Mouse (Mus musculus): ENCODE measurements at regions not wholly inside any gene's neighbourhood (a gene's known extent, or its start where the extent isn't known, plus 50 kb on each side); places are given as distances from the start of the nearest gene placed in this dataset.

- Histone ChIP-seq H3K4me1 (no peaks in the 10 kb centered on the region), H3K27me3 (no peaks in the 10 kb centered on the region), H3K4me3 (replicated peaks) (no peak overlapping the region), H3K4me2 (no peak overlapping the region), H3K36me3 (no peaks in the 10 kb centered on the region), H3K9me3 (replicated peaks) (no peaks in the 10 kb centered on the region), H3K27ac (no peak overlapping the region), H3K9ac (no peak overlapping the region)
- WGBS = 40% methylated on average over 5 of the region's 5 CpGs
- ATAC-seq (replicated peaks; ENCODE audit: low FRiP score) = no peak
These were observed 69.9 kb upstream of the Ankrd55 start for GRCm38 (mm10) chr13:112218389-112218788.

- Histone ChIP-seq H3K36me3 (no peaks in the 10 kb centered on the region), H3K9ac (no peak overlapping the region), H3K4me2 (no peak overlapping the region), H3K27ac (no peak overlapping the region), H3K27me3 (no peaks in the 10 kb centered on the region), H3K4me3 (replicated peaks) (no peak overlapping the region), H3K4me1 (no peaks in the 10 kb centered on the region), H3K9me3 (replicated peaks) (0 out of 2 replicates have a peak, but pooled peaks cover 4% of the 10 kb centered on the region)
- ATAC-seq (replicated peaks; ENCODE audit: low FRiP score) = no peak
- 84% methylated on average over 8 of the region's 8 CpGs for WGBS
These were observed 68.1 kb upstream of the Ankrd55 start for GRCm38 (mm10) chr13:112220184-112220583.

- Histone ChIP-seq H3K4me2 (no peak overlapping the region), H3K27me3 (no peaks in the 10 kb centered on the region), H3K9ac (no peak overlapping the region), H3K4me1 (no peaks in the 10 kb centered on the region), H3K4me3 (replicated peaks) (no peak overlapping the region), H3K9me3 (replicated peaks) (0 out of 2 replicates have a peak, but pooled peaks cover 4% of the 10 kb centered on the region), H3K36me3 (no peaks in the 10 kb centered on the region), H3K27ac (no peak overlapping the region)
- ATAC-seq (replicated peaks; ENCODE audit: low FRiP score) = no peak
- WGBS = 75% methylated on average over 2 of the region's 2 CpGs
These were observed 64.6 kb upstream of the Ankrd55 start for GRCm38 (mm10) chr13:112223616-112224015.

GRCm38 (mm10) chr13:112227766-112228165 lies 60.5 kb upstream of the Ankrd55 start:
- H3K9ac ChIP-seq = no peak overlapping the region
- 32% methylated on average over 13 of the region's 13 CpGs for WGBS
- H3K4me1 ChIP-seq = 0 out of 2 replicates have a peak, but pooled peaks cover 4% of the 10 kb centered on the region

GRCm38 (mm10) chr13:112228846-112229245 lies 59.4 kb upstream of the Ankrd55 start:
- no peak overlapping the region for H3K4me2 ChIP-seq
- H3K9me3 ChIP-seq (replicated peaks) = 0 out of 2 replicates have a peak, but pooled peaks cover 4% of the 10 kb centered on the region
- no peaks in the 10 kb centered on the region for H3K36me3 ChIP-seq
- no peaks in the 10 kb centered on the region for H3K27me3 ChIP-seq
- WGBS = 90% methylated on average over 4 of the region's 4 CpGs
- no peak overlapping the region for H3K9ac ChIP-seq
- H3K27ac ChIP-seq = no peak overlapping the region
- H3K4me1 ChIP-seq = 0 out of 2 replicates have a peak, but pooled peaks cover 4% of the 10 kb centered on the region
- H3K4me3 ChIP-seq (replicated peaks) = no peak overlapping the region
- no peak for ATAC-seq (replicated peaks; ENCODE audit: low FRiP score)

More at GRCm38 (mm10) chr13:112227766-112228165, 60.5 kb upstream of the Ankrd55 start:
- no peaks in the 10 kb centered on the region for H3K27me3 ChIP-seq
- ATAC-seq (replicated peaks; ENCODE audit: low FRiP score) = no peak
- H3K27ac ChIP-seq = no peak overlapping the region
- 0 out of 2 replicates have a peak, but pooled peaks cover 4% of the 10 kb centered on the region for H3K9me3 ChIP-seq (replicated peaks)
- no peak overlapping the region for H3K4me2 ChIP-seq
- no peak overlapping the region for H3K4me3 ChIP-seq (replicated peaks)
- H3K36me3 ChIP-seq = no peaks in the 10 kb centered on the region

GRCm38 (mm10) chr13:112230176-112230575 lies 58.1 kb upstream of the Ankrd55 start:
- 0 out of 2 replicates have a peak, but pooled peaks cover 4% of the 10 kb centered on the region for H3K4me1 ChIP-seq
- no peak overlapping the region for H3K9ac ChIP-seq
- H3K9me3 ChIP-seq (replicated peaks) = no peaks in the 10 kb centered on the region
- no peak for ATAC-seq (replicated peaks; ENCODE audit: low FRiP score)
- no peaks in the 10 kb centered on the region for H3K27me3 ChIP-seq
- no peak overlapping the region for H3K4me3 ChIP-seq (replicated peaks)
- no peak overlapping the region for H3K4me2 ChIP-seq
- WGBS = 39% methylated on average over 3 of the region's 3 CpGs
- no peaks in the 10 kb centered on the region for H3K36me3 ChIP-seq
- H3K27ac ChIP-seq = no peak overlapping the region

- Histone ChIP-seq H3K27me3 (no peaks in the 10 kb centered on the region), H3K9me3 (replicated peaks) (no peaks in the 10 kb centered on the region), H3K27ac (no peak overlapping the region), H3K36me3 (no peaks in the 10 kb centered on the region), H3K4me2 (no peak overlapping the region), H3K4me3 (replicated peaks) (no peak overlapping the region), H3K4me1 (peaks cover 23% of the 10 kb centered on the region), H3K9ac (no peak overlapping the region)
- ATAC-seq (replicated peaks; ENCODE audit: low FRiP score) = no peak
- WGBS = 53% methylated on average over 6 of the region's 6 CpGs
These were observed 53.6 kb upstream of the Ankrd55 start for GRCm38 (mm10) chr13:112234695-112235094.

- 50% methylated on average over 6 of the region's 6 CpGs for WGBS
- H3K9me3 ChIP-seq (replicated peaks) = no peaks in the 10 kb centered on the region
- H3K4me3 ChIP-seq (replicated peaks) = no peak overlapping the region
- H3K36me3 ChIP-seq = no peaks in the 10 kb centered on the region
- no peak overlapping the region for H3K9ac ChIP-seq
- H3K27ac ChIP-seq = 0 out of 2 replicates have a peak overlapping the region, but pooled peaks have one; percentile 14
- H3K27me3 ChIP-seq = no peaks in the 10 kb centered on the region
- peaks cover 19% of the 10 kb centered on the region for H3K4me1 ChIP-seq
- no peak overlapping the region for H3K4me2 ChIP-seq
- no peak for ATAC-seq (replicated peaks; ENCODE audit: low FRiP score)
These were observed 51.3 kb upstream of the Ankrd55 start for GRCm38 (mm10) chr13:112236956-112237355.

- Histone ChIP-seq H3K27me3 (no peaks in the 10 kb centered on the region), H3K9ac (no peak overlapping the region), H3K36me3 (no peaks in the 10 kb centered on the region), H3K4me3 (replicated peaks) (no peak overlapping the region), H3K4me2 (no peak overlapping the region), H3K9me3 (replicated peaks) (no peaks in the 10 kb centered on the region), H3K27ac (peak overlapping the region; percentile 14; the same call in 1 of the 2 replicates), H3K4me1 (peaks cover 19% of the 10 kb centered on the region)
- ATAC-seq (replicated peaks; ENCODE audit: low FRiP score) = no peak
- WGBS = 73% methylated on average over 5 of the region's 5 CpGs
These were observed 50.9 kb upstream of the Ankrd55 start for GRCm38 (mm10) chr13:112237377-112237776.

GRCm38 (mm10) chr13:112237917-112238316 lies 50.3 kb upstream of the Ankrd55 start:
- Histone ChIP-seq H3K36me3 (no peaks in the 10 kb centered on the region), H3K9me3 (replicated peaks) (no peaks in the 10 kb centered on the region), H3K4me2 (no peak overlapping the region), H3K27ac (no peak overlapping the region; the same call in none of the 2 replicates), H3K9ac (no peak overlapping the region), H3K4me1 (peaks cover 19% of the 10 kb centered on the region), H3K27me3 (no peaks in the 10 kb centered on the region), H3K4me3 (replicated peaks) (no peak overlapping the region)
- peak; percentile 82 for ATAC-seq (replicated peaks; ENCODE audit: low FRiP score)
- WGBS = 24% methylated on average over 4 of the region's 4 CpGs

All from kidney, embryonic 15.5 days (tissue).